Mouse (Mus musculus): ENCODE data around the gene Aspg. TPM values are rescaled to one million over a fixed set of nuclear protein-coding genes. Genes with fewer than 3 reads are reported as not detected.

Gene Aspg
- total RNA-seq, 1 experiment from 2014 or later = 35.6 TPM

- peak; percentile 68 for DNase-seq
These were observed 44.9 kb downstream of the Aspg start for GRCm38 (mm10) chr12:112151244-112151979.

GRCm38 (mm10) chr12:112151980-112152362 lies 45.5 kb downstream of the Aspg start:
- no peak for DNase-seq

DNA sequence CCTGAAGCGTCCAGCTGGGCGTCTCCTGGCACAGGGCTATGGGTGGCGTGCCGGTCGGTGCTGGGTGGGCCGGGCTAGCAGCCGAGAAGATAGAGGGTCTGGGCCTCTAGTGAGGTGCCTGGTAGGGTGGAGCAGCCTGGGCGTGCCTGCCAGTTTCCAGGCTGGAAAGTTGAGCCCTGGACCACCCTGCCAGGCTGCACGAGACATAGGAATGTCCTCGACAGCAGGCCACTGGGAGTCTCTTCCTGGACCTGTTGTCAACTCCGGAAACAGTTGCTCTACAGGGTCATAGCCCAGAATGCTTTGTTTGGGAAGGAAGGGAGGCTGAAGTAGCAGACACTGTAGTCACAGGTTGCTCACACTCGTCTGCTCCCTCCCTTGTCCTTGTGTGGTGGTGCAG lies 47.1 kb downstream of the Aspg start:
- DNase-seq = no peak

DNA sequence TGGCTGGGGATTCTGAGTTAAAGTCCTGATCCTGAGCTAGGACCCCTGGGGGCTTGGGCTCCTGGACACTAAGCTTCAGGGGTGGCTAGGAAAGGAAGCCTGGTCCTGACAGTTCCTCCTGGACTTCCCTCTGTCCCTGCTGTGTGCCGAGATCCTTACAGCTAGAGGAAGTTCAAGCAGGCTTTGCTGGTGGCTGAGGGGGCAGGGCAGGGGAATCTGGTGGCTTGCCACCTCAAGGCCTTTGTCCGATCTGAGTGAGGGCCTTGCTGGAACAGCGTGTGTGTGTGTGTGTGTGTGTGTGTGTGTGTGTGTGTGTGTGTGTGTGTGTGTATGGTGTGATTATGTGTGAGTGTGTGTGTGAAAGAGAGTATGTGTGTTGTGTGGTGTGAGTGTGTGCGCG lies 48.0 kb downstream of the Aspg start:
- no peak for DNase-seq

GRCm38 (mm10) chr12:112155218-112156051 lies 49.0 kb downstream of the Aspg start:
- peak; percentile 42 for DNase-seq

DNA sequence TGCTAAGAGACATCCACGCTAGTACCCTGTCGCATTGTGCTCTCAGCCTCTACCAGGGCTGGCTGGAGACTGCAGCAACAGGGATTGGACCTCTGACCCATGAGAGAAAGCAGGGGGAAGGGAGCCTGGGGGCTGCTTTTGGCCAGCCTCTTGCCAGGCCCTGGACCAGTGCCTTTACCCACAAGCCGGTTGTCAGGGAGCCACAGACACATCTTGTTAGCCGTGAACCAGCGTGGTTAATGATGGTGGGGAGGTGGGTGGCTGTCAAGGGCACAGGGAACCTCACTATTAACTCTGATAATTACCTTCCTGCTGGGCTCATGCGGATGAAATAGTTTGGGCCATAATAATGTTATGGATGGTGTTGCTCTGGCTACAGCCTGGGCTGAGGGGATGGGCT lies 50.3 kb downstream of the Aspg start:
- no peak for DNase-seq

- DNase-seq = no peak
These were observed 51.8 kb downstream of the Aspg start for GRCm38 (mm10) chr12:112158246-112158645.

- DNase-seq = no peak
These were observed 52.3 kb downstream of the Aspg start for GRCm38 (mm10) chr12:112158784-112159183.

GRCm38 (mm10) chr12:112163981-112164839 lies 57.7 kb downstream of the Aspg start:
- DNase-seq = no peak

DNA sequence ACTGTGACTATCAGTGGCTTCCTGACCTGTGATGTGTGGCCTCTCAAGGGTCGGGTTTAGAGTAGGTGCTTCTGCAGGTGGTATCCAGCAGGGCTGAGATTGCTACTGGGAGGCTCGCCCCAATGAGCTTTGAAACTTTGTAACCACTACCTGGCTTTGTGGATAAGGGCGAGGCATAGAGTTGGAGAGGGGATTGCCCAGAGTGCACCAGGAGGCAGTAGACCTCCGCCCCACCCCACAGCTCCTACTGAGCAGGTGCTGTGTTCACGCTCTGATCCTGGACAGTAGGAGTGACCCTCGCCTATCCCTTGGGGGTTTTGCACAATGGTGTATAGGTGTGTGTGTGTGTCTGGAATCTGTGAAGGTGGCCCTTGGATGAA lies 58.4 kb downstream of the Aspg start:
- DNase-seq = no peak

GRCm38 (mm10) chr12:112169240-112169639 lies 62.8 kb downstream of the Aspg start:
- peak; percentile 26 for DNase-seq

- no peak for DNase-seq
These were observed 64.4 kb downstream of the Aspg start for GRCm38 (mm10) chr12:112170671-112171574.

- no peak for DNase-seq
These were observed 65.2 kb downstream of the Aspg start for GRCm38 (mm10) chr12:112171657-112172056.

DNA sequence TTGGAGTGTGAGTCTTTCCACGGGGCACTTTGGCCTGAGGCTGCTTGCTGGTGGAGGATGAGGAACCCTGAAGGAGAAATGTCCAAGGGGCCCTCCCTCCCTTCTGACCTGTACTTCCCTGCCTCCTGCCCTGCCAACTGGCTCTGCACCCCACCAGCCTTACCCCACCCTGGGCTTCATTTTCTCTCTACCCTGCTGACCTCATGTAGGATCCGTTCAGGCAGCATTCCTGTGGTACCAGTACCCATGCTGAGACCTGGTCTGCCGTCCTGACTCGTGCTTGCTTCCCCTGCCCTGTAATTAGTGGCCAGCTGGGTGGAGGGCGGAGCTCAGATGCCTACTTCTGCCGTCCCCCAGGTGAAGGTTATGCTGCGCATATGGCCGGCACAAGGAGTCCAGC lies 65.7 kb downstream of the Aspg start:
- DNase-seq = no peak

Small RNA genes within 50 kb of the gene (microRNA-seq; reads per million reads assigned to microRNA genes)
- gene Mir203 (1,088 to 2,324 reads per million in 2 experiments), gene Mir3073a (0 reads per million in 2 experiments), gene Mir3073b (0 reads per million in 2 experiments)

Other genes with a start within 250 kb of the Aspg start
- 16.3 and 18.1 TPM in 2 replicates for gene Ppp1r13b, start 198.6 kb upstream of the Aspg start, total RNA-seq (2021)
- gene Atp5mpl, start 139.7 kb upstream of the Aspg start, total RNA-seq (2021) = 333 and 344 TPM in 2 replicates
- not detected in 2 replicates for gene Tdrd9, start 135.1 kb upstream of the Aspg start, total RNA-seq (2021)
- gene Rd3l, start 125.4 kb upstream of the Aspg start, total RNA-seq (2021) = not detected in 2 replicates
- gene Kif26a, start 39.5 kb downstream of the Aspg start, total RNA-seq (2021) = 7.4 and 13.7 TPM in 2 replicates

All from adrenal gland, postnatal 25 days (tissue).